Mouse (Mus musculus) urinary bladder, postnatal 25 days (tissue): ENCODE measurements at regions not wholly inside any gene's neighbourhood (a gene's known extent, or its start where the extent isn't known, plus 50 kb on each side); places are given as distances from the start of the nearest gene placed in this dataset.

Experiments used
- DNase-seq: peaks from one replicate; pipeline ENCODE4 v3.0.0; 2022; ENCODE audit warnings: low spot score

GRCm38 (mm10) chr10:97061961-97062360 is 417.4 kb upstream of the Dcn start:
- no peak for DNase-seq

DNA sequence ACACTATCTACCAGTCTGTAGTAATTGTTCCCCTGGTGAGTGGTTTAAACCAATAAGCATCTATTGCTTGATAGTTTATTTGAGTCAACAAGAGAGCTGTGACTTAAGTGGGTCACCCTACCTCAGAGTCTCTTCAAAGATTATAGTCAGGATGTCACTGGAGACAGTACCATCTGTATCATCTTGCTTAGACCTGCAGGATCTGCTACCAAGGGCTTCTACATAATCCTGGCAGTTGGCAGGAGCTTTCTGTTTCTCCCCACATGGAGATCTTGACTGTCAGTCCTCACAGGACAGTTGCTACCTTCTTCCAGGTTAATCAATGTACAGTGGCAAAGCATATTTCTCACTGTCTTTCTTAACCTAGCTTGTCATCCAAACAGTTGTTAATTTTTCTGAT is 414.9 kb upstream of the Dcn start:
- DNase-seq, result no peak

- DNase-seq, result no peak
Measured at GRCm38 (mm10) chr10:97078022-97078473, 401.4 kb upstream of the Dcn start.

- no peak for DNase-seq
Measured at GRCm38 (mm10) chr10:97079575-97079974, 399.8 kb upstream of the Dcn start.

DNA sequence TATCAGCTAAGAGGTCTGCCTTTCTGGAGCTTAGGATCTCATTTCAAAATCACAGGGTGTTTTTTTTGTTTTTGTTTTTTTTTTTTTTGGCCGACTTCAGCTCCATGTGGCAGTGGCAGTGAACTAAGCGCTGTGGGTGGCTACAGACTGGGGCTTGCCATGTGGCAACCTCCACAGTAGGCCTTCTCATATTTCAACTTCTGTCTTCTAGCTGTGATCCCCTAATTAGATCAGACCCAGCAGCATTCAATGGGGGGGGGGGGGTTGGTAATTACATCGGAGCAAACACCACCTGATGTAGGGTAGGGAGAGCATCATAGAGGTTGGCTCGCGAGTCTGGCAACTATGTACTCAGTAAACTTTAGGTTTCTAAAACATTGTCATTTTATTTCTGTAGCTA is 392.1 kb upstream of the Dcn start:
- DNase-seq, result no peak

GRCm38 (mm10) chr10:97090254-97090653 is 389.2 kb upstream of the Dcn start:
- DNase-seq, result no peak

GRCm38 (mm10) chr10:97093886-97094285 is 385.5 kb upstream of the Dcn start:
- DNase-seq, result no peak

- DNase-seq, result no peak
Measured at GRCm38 (mm10) chr10:97114501-97114900, 364.9 kb upstream of the Dcn start.

DNA sequence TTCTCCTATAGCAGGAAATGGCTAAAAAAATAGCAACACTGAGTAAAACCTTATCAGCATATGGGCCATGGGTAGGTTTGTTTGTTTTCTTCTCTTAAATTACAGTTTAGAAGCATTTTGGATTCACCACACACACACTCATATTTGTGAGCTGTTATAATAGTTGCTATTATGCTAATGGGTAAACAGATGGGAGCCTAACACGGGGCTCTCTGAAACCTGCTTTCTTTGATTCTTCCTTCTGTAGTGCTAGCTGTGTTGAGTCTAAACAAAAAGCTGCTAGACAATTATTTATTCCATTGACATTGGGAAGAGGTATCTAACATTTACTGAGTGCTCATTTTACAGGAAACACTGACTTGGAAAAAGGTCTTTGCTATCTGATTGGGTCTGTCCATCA is 356.7 kb upstream of the Dcn start:
- no peak for DNase-seq

- no peak for DNase-seq
Measured at GRCm38 (mm10) chr10:97141561-97141960, 337.8 kb upstream of the Dcn start.

DNA sequence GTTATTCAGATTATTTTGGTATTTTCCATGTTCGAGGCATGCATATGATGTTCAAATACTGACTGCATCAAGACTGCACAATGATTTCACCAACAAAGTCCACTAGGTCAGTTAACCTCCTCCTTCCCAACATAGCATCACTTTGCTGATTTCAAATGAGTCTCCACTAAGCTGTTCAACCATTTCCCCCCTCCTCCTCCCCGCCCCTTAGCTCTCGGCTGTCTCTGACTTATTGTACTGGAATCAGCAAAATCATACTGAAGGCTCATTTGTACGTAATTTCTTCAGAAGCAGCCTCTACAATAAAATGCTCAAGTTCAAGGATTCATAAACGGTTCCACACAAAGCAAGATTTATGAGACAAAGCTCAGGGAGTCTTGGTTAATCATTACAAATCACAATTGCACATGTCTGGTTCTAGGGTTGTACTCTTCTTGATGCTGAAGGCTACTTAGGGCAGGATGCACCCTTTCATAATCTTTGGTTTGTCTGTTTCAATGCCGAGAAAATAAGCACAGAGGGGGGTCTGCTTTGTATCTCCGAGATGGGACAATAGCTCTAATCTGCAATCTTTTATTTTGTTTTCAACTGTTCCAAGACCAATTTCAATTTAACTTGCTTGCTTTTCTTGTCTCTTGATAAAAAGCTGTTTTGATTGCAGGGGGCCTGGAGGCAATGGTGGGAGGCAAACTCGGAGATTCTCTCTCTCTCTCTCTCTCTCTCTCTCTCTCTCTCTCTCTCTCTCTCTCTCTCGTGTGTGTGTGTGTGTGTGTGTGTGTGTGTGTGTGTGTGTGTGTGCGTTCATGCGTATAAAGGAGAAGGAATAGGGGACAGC is 320.6 kb upstream of the Dcn start:
- no peak for DNase-seq

GRCm38 (mm10) chr10:97159396-97159760 is 320.0 kb upstream of the Dcn start:
- no peak for DNase-seq

- DNase-seq, result peak; percentile 9
Measured at GRCm38 (mm10) chr10:97159831-97160575, 319.4 kb upstream of the Dcn start.

DNA sequence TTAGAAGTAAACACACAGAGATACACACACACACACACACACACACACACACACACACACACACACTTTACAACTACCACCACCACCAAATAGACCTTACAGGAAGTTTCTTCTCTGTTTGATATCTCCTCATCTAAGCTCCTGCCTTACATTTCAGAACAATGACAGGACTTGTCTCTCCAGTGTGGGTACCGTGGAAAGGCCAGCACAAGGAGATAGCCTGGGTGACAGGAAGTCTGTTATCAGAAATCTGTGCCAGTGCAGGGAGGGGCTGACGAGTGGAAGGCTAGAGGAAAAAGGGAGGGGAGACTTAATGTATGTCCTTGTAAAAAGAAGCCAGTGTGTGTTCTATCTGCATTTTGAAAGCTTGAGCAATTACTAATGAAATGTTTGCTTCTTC is 318.5 kb upstream of the Dcn start:
- no peak for DNase-seq

GRCm38 (mm10) chr10:97178468-97178867 is 300.9 kb upstream of the Dcn start:
- DNase-seq, result no peak

DNA sequence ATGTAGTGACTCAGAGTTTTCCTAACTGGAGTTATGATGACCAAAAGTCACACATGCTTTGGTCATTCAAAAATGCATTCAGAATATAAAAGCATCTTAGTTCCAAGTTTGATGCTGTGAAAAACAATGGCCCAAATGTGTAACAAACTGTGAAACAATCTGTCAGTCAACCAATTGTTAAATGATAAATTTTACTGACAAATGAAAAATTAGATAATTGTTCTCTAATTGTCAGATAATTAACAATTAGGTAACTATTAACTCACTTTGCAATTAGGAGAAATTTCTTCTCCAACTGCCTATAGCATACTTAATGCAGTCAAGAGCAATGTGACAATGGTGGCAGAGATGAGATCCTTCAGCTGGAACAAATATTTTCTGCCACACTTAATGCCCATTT is 289.7 kb upstream of the Dcn start:
- no peak for DNase-seq

DNA sequence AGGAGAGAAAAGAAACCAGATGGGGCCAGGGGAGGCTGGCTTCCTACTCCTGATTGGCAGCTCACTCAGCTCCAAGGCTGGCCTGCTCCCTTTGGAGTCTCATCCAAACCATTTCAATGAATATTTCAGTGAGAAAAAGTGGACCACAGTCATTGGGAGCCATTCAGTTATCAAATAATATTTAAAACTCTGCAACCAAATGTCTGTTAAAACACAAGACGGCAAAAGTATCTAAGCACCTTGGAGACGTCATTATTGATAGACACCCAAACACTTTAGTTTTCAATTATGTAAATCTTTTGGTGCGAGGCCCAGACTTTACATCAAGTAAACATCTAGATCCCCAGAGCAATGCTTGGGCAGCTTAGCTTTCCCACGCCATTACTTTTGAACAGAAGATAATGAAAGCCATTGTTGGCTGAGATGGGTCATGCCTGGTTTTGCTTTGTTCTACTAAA is 268.1 kb upstream of the Dcn start:
- DNase-seq, result no peak

DNA sequence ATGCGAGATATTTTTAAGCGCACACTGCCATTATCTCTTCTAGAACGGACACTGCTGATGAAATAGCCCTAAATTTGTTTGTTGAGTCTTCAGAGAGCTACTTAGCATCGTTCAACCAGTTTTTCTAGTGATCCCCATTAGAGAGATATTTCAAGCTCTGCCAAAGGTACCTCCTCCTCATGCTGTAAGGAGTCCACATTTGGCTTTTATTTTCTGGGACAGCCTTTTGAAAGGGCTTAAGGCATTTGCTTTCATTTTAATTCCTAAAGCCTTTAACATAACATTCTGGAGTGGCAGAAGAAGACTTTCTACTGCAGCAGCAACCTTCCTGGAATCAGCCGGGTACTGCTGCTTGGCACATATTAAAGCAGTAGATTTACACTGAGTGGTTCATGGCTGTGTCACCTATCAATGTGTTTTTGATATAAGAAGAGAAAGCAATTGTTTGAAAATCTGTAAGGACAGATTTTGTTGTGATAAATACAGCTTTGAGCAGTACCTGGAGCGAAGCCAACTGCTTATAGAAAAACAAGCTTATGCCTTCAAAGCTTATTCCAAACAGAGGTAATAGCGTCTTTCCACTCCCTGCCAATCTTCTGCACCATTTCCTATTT is 267.5 kb upstream of the Dcn start:
- no peak for DNase-seq

- DNase-seq, result peak; percentile 12
Measured at GRCm38 (mm10) chr10:97219474-97219873, 259.9 kb upstream of the Dcn start.

GRCm38 (mm10) chr10:97220431-97220830 is 259.0 kb upstream of the Dcn start:
- no peak for DNase-seq

DNA sequence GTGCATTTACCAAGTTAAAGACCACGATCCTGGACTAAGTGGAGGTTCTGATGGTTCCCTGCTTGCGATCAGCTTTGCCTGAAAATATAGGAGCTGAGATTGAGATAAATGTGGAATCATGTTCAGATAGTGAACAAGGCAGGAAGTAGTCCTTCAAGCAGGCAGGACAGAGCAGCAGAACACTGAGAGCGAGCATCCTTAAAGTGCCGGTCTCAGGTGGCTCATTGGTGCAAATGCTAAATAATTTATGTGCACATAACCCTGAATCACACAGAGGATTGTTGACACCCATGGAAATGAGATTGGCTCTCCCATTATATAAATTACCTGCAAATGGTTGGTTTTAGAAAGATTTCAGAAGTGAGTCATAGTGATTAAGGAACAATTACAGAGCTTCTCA is 243.8 kb upstream of the Dcn start:
- no peak for DNase-seq

DNA sequence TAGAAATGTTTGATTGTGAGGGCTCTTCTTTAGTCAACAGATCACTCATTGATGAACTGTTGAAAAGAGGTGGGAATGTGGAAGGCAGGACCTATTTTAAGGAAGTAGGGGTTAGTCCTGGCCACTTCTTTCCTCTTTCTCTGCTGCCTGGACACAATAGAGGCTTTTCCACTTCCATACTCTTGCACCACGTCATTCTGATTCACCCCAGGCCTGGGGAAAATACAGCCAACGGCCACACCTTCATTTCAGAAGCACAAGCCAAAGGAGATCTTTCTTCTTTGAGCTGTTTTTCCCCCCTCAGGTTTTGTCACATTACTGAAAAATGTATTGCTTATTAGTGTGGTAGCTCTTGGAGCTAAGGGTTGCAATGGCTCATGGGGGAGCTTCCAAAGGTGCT is 237.9 kb upstream of the Dcn start:
- no peak for DNase-seq

- DNase-seq, result no peak
Measured at GRCm38 (mm10) chr10:97245674-97246073, 233.7 kb upstream of the Dcn start.
